Mouse (Mus musculus) myocyte (in vitro differentiated cells): ENCODE measurements around the gene Iba57.

Experiments
- MAX ChIP-seq: IDR thresholded peaks from one replicate; pipeline ENCODE4 v1.6.1; 2011; ENCODE audit warnings: low read depth, mild to moderate bottlenecking, control low read depth
- MYOG ChIP-seq, 3 experiments: IDR thresholded peaks; one replicate each; pipeline ENCODE4 v1.6.1; 2011; ENCODE audit warnings: control low read depth in 2 of 3, low read depth in 2 of 3, mild to moderate bottlenecking in 2 of 3; ENCODE audit not compliant: insufficient read length in 2 of 3, control insufficient read depth in 1 of 3, insufficient read depth in 1 of 3
- POLR2A ChIP-seq: IDR thresholded peaks from one replicate; pipeline ENCODE4 v1.6.1; 2011; ENCODE audit warnings: low read depth, mild to moderate bottlenecking, control low read depth, moderate library complexity; ENCODE audit not compliant: insufficient read length
- REST ChIP-seq: IDR thresholded peaks from one replicate; pipeline ENCODE4 v1.6.1; 2011; ENCODE audit warnings: mild to moderate bottlenecking, control low read depth, moderate library complexity; ENCODE audit not compliant: insufficient read depth, insufficient read length
- TCF12 ChIP-seq: IDR thresholded peaks from one replicate; pipeline ENCODE4 v1.6.1; 2011; ENCODE audit warnings: mild to moderate bottlenecking, control low read depth; ENCODE audit not compliant: poor library complexity, insufficient read depth, severe bottlenecking
- TCF3 ChIP-seq: IDR thresholded peaks from one replicate; pipeline ENCODE4 v1.6.1; 2011; ENCODE audit warnings: low read depth, control low read depth; ENCODE audit not compliant: insufficient read length
- USF1 ChIP-seq: IDR thresholded peaks from one replicate; pipeline ENCODE4 v1.6.1; 2011; ENCODE audit warnings: low read depth, mild to moderate bottlenecking, control low read depth, moderate library complexity

DNA sequence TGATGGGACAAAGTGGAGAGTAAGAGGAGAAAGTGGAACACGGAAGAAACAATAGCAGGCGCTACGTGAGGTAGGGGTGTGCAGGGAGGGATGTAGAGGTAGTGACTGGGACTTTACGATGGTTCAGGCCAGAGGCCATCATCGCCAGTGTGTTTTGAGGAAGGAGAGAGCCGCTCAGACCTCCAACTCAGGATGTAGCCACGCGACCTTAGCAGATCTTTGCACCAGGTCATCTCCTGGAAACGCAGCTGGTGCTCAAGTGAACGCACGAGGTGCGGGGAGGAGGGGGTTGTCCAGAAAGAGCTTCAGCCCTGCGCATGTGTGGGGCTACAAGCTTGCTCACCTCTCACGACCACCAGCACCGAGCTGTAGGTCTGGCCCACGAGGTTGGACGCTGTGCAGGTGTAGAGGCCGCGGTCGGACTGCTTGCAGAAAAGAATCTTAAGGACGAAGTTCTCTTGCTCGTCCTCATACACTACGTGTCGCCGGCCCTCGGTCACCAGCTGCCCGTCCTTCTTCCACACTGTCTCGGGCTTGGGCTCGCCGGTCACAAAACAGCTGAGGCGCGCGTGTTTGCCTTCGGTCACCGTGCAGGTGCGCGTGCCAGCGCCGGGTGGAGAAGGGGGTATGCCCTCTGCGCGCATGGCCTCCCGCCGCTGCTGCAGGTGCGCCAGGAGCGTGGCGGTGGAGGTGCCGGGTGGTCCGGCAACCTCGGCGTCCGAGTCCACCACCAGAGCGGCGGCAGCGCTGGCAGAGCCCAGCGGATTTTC, 28.3 kb downstream of the Iba57 start:
- no peak for TF ChIP-seq TCF3
- peak in 1 of 3 experiments; percentile 9 for TF ChIP-seq MYOG (IDR thresholded peaks at IDR 0.05; ENCODE audit: control insufficient read depth in 1 of 3, insufficient read depth in 1 of 3, insufficient read length in 2 of 3, low read depth in 2 of 3)
- no peak for TF ChIP-seq USF1
- no peak for TF ChIP-seq MAX
- TF ChIP-seq TCF12 = no peak
- no peak for TF ChIP-seq POLR2A
- no peak for TF ChIP-seq REST
